Mouse (Mus musculus): Measurements from ENCODE around the gene Cers6. TPM values are rescaled to one million over a fixed set of nuclear protein-coding genes. Genes with fewer than 3 reads are reported as not detected.

The Cers6 gene
- polyA plus RNA-seq, 1 experiment from 2014 or later = 34.0 TPM

GRCm38 (mm10) chr2:69086505-69087260, 225.4 kb downstream of the Cers6 start:
- peak; percentile 84 for DNase-seq (ENCODE audit: low spot score, missing footprints)
- no peaks in the 10 kb centered on the region for H3K36me3 ChIP-seq (ENCODE audit: control insufficient read depth, insufficient read depth, low read length)
- ATAC-seq (ENCODE audit: low FRiP score) = peak; percentile 77
- H3K4me2 ChIP-seq = no peak overlapping the region
- no peaks in the 10 kb centered on the region for H3K9me3 ChIP-seq (ENCODE audit: control insufficient read depth, low read length)
- H3K9ac ChIP-seq (ENCODE audit: low read length) = no peak overlapping the region
- H3K27ac ChIP-seq (ENCODE audit: low read depth, low read length) = no peak overlapping the region
- peaks cover 6% of the 10 kb centered on the region; the same call in 1 of the 2 replicates for H3K4me1 ChIP-seq (ENCODE audit: control insufficient read depth, insufficient read depth, low read length)
- no peak overlapping the region for H3K4me3 ChIP-seq (ENCODE audit: low read depth, low read length)
- no peaks in the 10 kb centered on the region for H3K27me3 ChIP-seq (ENCODE audit: control insufficient read depth, insufficient read depth, low read length)
- 45% methylated on average over 8 of the region's 8 CpGs for WGBS

- H3K36me3 ChIP-seq (ENCODE audit: control insufficient read depth, insufficient read depth, low read length) = no peaks in the 10 kb centered on the region
- H3K4me2 ChIP-seq = no peak overlapping the region
- H3K4me3 ChIP-seq (ENCODE audit: low read depth, low read length) = no peak overlapping the region
- peak; percentile 51 for DNase-seq (ENCODE audit: low spot score, missing footprints)
- H3K27ac ChIP-seq (ENCODE audit: low read depth, low read length) = no peak overlapping the region
- no peak for ATAC-seq (ENCODE audit: low FRiP score)
- H3K4me1 ChIP-seq (ENCODE audit: control insufficient read depth, insufficient read depth, low read length) = no peaks in the 10 kb centered on the region
- H3K27me3 ChIP-seq (ENCODE audit: control insufficient read depth, insufficient read depth, low read length) = no peaks in the 10 kb centered on the region
- H3K9ac ChIP-seq (ENCODE audit: low read length) = no peak overlapping the region
- no peaks in the 10 kb centered on the region for H3K9me3 ChIP-seq (ENCODE audit: control insufficient read depth, low read length)
Measured at GRCm38 (mm10) chr2:69095836-69096235, 234.6 kb downstream of the Cers6 start.

GRCm38 (mm10) chr2:69096821-69097220, 235.6 kb downstream of the Cers6 start:
- Histone ChIP-seq H3K9ac (ENCODE audit: low read length) (no peak overlapping the region), H3K4me3 (ENCODE audit: low read depth, low read length) (no peak overlapping the region), H3K4me2 (no peak overlapping the region), H3K4me1 (ENCODE audit: control insufficient read depth, insufficient read depth, low read length) (no peaks in the 10 kb centered on the region), H3K36me3 (ENCODE audit: control insufficient read depth, insufficient read depth, low read length) (no peaks in the 10 kb centered on the region), H3K9me3 (ENCODE audit: control insufficient read depth, low read length) (no peaks in the 10 kb centered on the region), H3K27ac (ENCODE audit: low read depth, low read length) (no peak overlapping the region), H3K27me3 (ENCODE audit: control insufficient read depth, insufficient read depth, low read length) (no peaks in the 10 kb centered on the region)
- WGBS = 41% methylated on average over 4 of the region's 4 CpGs
- no peak for ATAC-seq (ENCODE audit: low FRiP score)
- DNase-seq (ENCODE audit: low spot score, missing footprints) = no peak

GRCm38 (mm10) chr2:69097526-69097925, 236.3 kb downstream of the Cers6 start:
- no peak overlapping the region for H3K9ac ChIP-seq (ENCODE audit: low read length)
- no peaks in the 10 kb centered on the region for H3K27me3 ChIP-seq (ENCODE audit: control insufficient read depth, insufficient read depth, low read length)
- DNase-seq (ENCODE audit: low spot score, missing footprints) (no peak), ATAC-seq (ENCODE audit: low FRiP score) (no peak)
- no peaks in the 10 kb centered on the region for H3K36me3 ChIP-seq (ENCODE audit: control insufficient read depth, insufficient read depth, low read length)
- H3K4me3 ChIP-seq (ENCODE audit: low read depth, low read length) = no peak overlapping the region
- no peaks in the 10 kb centered on the region for H3K9me3 ChIP-seq (ENCODE audit: control insufficient read depth, low read length)
- no peak overlapping the region for H3K27ac ChIP-seq (ENCODE audit: low read depth, low read length)
- no peak overlapping the region for H3K4me2 ChIP-seq
- no peaks in the 10 kb centered on the region for H3K4me1 ChIP-seq (ENCODE audit: control insufficient read depth, insufficient read depth, low read length)
- 87% methylated on average over 2 of the region's 2 CpGs for WGBS

- Histone ChIP-seq H3K27ac (ENCODE audit: low read depth, low read length) (no peak overlapping the region), H3K9ac (ENCODE audit: low read length) (no peak overlapping the region), H3K36me3 (ENCODE audit: control insufficient read depth, insufficient read depth, low read length) (no peaks in the 10 kb centered on the region), H3K4me3 (ENCODE audit: low read depth, low read length) (no peak overlapping the region), H3K9me3 (ENCODE audit: control insufficient read depth, low read length) (no peaks in the 10 kb centered on the region), H3K4me1 (ENCODE audit: control insufficient read depth, insufficient read depth, low read length) (no peaks in the 10 kb centered on the region), H3K4me2 (no peak overlapping the region), H3K27me3 (ENCODE audit: control insufficient read depth, insufficient read depth, low read length) (no peaks in the 10 kb centered on the region)
- DNase-seq (ENCODE audit: low spot score, missing footprints) (no peak), ATAC-seq (ENCODE audit: low FRiP score) (no peak)
- 85% methylated on average over 3 of the region's 3 CpGs for WGBS
Measured at GRCm38 (mm10) chr2:69098701-69099100, 237.5 kb downstream of the Cers6 start.

- 92% methylated on average over 7 of the region's 7 CpGs for WGBS
- no peak overlapping the region for H3K27ac ChIP-seq (ENCODE audit: low read depth, low read length)
- DNase-seq (ENCODE audit: low spot score, missing footprints) (no peak), ATAC-seq (ENCODE audit: low FRiP score) (no peak)
- no peak overlapping the region for H3K4me3 ChIP-seq (ENCODE audit: low read depth, low read length)
- H3K9ac ChIP-seq (ENCODE audit: low read length) = no peak overlapping the region
- no peak overlapping the region for H3K4me2 ChIP-seq
- H3K9me3 ChIP-seq (ENCODE audit: control insufficient read depth, low read length) = no peaks in the 10 kb centered on the region
- H3K27me3 ChIP-seq (ENCODE audit: control insufficient read depth, insufficient read depth, low read length) = no peaks in the 10 kb centered on the region
- no peaks in the 10 kb centered on the region for H3K4me1 ChIP-seq (ENCODE audit: control insufficient read depth, insufficient read depth, low read length)
- no peaks in the 10 kb centered on the region for H3K36me3 ChIP-seq (ENCODE audit: control insufficient read depth, insufficient read depth, low read length)
Measured at GRCm38 (mm10) chr2:69099147-69099546, 237.9 kb downstream of the Cers6 start.

GRCm38 (mm10) chr2:69100706-69101105, 239.5 kb downstream of the Cers6 start:
- Histone ChIP-seq H3K36me3 (ENCODE audit: control insufficient read depth, insufficient read depth, low read length) (no peaks in the 10 kb centered on the region), H3K4me1 (ENCODE audit: control insufficient read depth, insufficient read depth, low read length) (no peaks in the 10 kb centered on the region; the same call in 1 of the 2 replicates), H3K27me3 (ENCODE audit: control insufficient read depth, insufficient read depth, low read length) (no peaks in the 10 kb centered on the region), H3K27ac (ENCODE audit: low read depth, low read length) (no peak overlapping the region), H3K4me2 (no peak overlapping the region), H3K9me3 (ENCODE audit: control insufficient read depth, low read length) (no peaks in the 10 kb centered on the region), H3K4me3 (ENCODE audit: low read depth, low read length) (no peak overlapping the region), H3K9ac (ENCODE audit: low read length) (no peak overlapping the region)
- WGBS = 35% methylated on average over 3 of the region's 3 CpGs
- ATAC-seq (ENCODE audit: low FRiP score) (0 out of 2 replicates have a peak, but pooled peaks have one; percentile 33), DNase-seq (ENCODE audit: low spot score, missing footprints) (no peak)

GRCm38 (mm10) chr2:69103526-69103925, 242.3 kb downstream of the Cers6 start:
- 78% methylated on average over 3 of the region's 3 CpGs for WGBS
- Histone ChIP-seq H3K9me3 (ENCODE audit: control insufficient read depth, low read length) (no peaks in the 10 kb centered on the region), H3K9ac (ENCODE audit: low read length) (no peak overlapping the region), H3K4me2 (no peak overlapping the region), H3K4me3 (ENCODE audit: low read depth, low read length) (no peak overlapping the region), H3K27ac (ENCODE audit: low read depth, low read length) (no peak overlapping the region), H3K27me3 (ENCODE audit: control insufficient read depth, insufficient read depth, low read length) (no peaks in the 10 kb centered on the region), H3K36me3 (ENCODE audit: control insufficient read depth, insufficient read depth, low read length) (no peaks in the 10 kb centered on the region), H3K4me1 (ENCODE audit: control insufficient read depth, insufficient read depth, low read length) (no peaks in the 10 kb centered on the region; the same call in 1 of the 2 replicates)
- ATAC-seq (ENCODE audit: low FRiP score) = no peak
- DNase-seq (ENCODE audit: low spot score, missing footprints) = no peak

GRCm38 (mm10) chr2:69104511-69105145, 243.4 kb downstream of the Cers6 start:
- WGBS = 50% methylated on average over 10 of the region's 10 CpGs
- no peaks in the 10 kb centered on the region for H3K9me3 ChIP-seq (ENCODE audit: control insufficient read depth, low read length)
- H3K4me1 ChIP-seq (ENCODE audit: control insufficient read depth, insufficient read depth, low read length) = no peaks in the 10 kb centered on the region; the same call in 1 of the 2 replicates
- no peaks in the 10 kb centered on the region for H3K36me3 ChIP-seq (ENCODE audit: control insufficient read depth, insufficient read depth, low read length)
- H3K4me3 ChIP-seq (ENCODE audit: low read depth, low read length) = no peak overlapping the region
- no peak overlapping the region for H3K9ac ChIP-seq (ENCODE audit: low read length)
- H3K27ac ChIP-seq (ENCODE audit: low read depth, low read length) = no peak overlapping the region
- no peak for DNase-seq (ENCODE audit: low spot score, missing footprints)
- no peaks in the 10 kb centered on the region for H3K27me3 ChIP-seq (ENCODE audit: control insufficient read depth, insufficient read depth, low read length)
- no peak for ATAC-seq (ENCODE audit: low FRiP score)
- no peak overlapping the region for H3K4me2 ChIP-seq
